Mouse (Mus musculus) erythroblast, embryonic 14.5 days (primary cell): ENCODE data around the gene H1foo. TPM values are rescaled to one million over a fixed set of nuclear protein-coding genes. Genes with fewer than 3 reads are reported as not detected.

Experiments
- H3K27me3 ChIP-seq: 2 replicates; pipeline ENCODE4 v1.6.1; 2012; ENCODE audit warnings: inconsistent platforms; ENCODE audit not compliant: control insufficient read depth
- H3K36me3 ChIP-seq: 2 replicates; pipeline ENCODE4 v1.6.1; 2012; ENCODE audit warnings: mild to moderate bottlenecking, inconsistent platforms; ENCODE audit not compliant: control insufficient read depth
- H3K4me1 ChIP-seq: 2 replicates; pipeline ENCODE4 v1.6.1; 2012; ENCODE audit warnings: inconsistent platforms; ENCODE audit not compliant: control insufficient read depth
- H3K4me3 ChIP-seq: replicated peaks from 2 replicates; pipeline ENCODE3; 2012; ENCODE audit warnings: moderate library complexity, mild to moderate bottlenecking, inconsistent platforms
- H3K9me3 ChIP-seq: 2 replicates; pipeline ENCODE4 v1.6.1; 2012; ENCODE audit warnings: low read length, inconsistent platforms, mixed read lengths; ENCODE audit not compliant: control insufficient read depth
- GATA1 ChIP-seq: IDR thresholded peaks from 2 replicates; pipeline ENCODE4 v1.6.1; 2012; ENCODE audit warnings: low read length, inconsistent platforms, mixed read lengths
- TAL1 ChIP-seq: IDR thresholded peaks from 3 replicates; pipeline ENCODE4 v1.6.1; 2012; ENCODE audit warnings: low read length, inconsistent platforms, mixed read lengths
- polyA plus RNA-seq: library from polyadenylated mRNA; stranded (reverse); fragments of >175 nt; gene quantifications from 2 replicates; pipeline ENCODE4 v1.2.3, GENCODE M21; 2012

Gene H1foo
- polyA plus RNA-seq, 1 experiment = not detected

- Histone ChIP-seq H3K4me1 (no peaks in the 10 kb centered on the region), H3K4me3 (no peak overlapping the region), H3K36me3 (no peaks in the 10 kb centered on the region), H3K9me3 (no peaks in the 10 kb centered on the region), H3K27me3 (peaks cover 17% of the 10 kb centered on the region)
- TF ChIP-seq GATA1 (no peak), TAL1 (no peak)
Measured at GRCm38 (mm10) chr6:115986472-115987095, 41.8 kb downstream of the H1foo start.

GRCm38 (mm10) chr6:115987096-115987747, 42.5 kb downstream of the H1foo start:
- Histone ChIP-seq H3K27me3 (peaks cover 24% of the 10 kb centered on the region), H3K36me3 (no peaks in the 10 kb centered on the region), H3K4me3 (no peak overlapping the region), H3K9me3 (no peaks in the 10 kb centered on the region), H3K4me1 (no peaks in the 10 kb centered on the region; the same call in 1 of the 2 replicates)
- no peak for TF ChIP-seq TAL1
- TF ChIP-seq GATA1 = no peak

GRCm38 (mm10) chr6:115989032-115989431, 44.3 kb downstream of the H1foo start:
- Histone ChIP-seq H3K4me3 (no peak overlapping the region), H3K36me3 (no peaks in the 10 kb centered on the region), H3K9me3 (peaks cover 5% of the 10 kb centered on the region; the same call in 1 of the 2 replicates), H3K4me1 (peaks cover 11% of the 10 kb centered on the region), H3K27me3 (peaks cover 42% of the 10 kb centered on the region)
- TF ChIP-seq TAL1 (no peak), GATA1 (no peak)

- Histone ChIP-seq H3K4me3 (no peak overlapping the region), H3K36me3 (no peaks in the 10 kb centered on the region), H3K9me3 (peaks cover 9% of the 10 kb centered on the region; the same call in 1 of the 2 replicates), H3K4me1 (peaks cover 17% of the 10 kb centered on the region), H3K27me3 (peaks cover 48% of the 10 kb centered on the region)
- TF ChIP-seq TAL1 (no peak), GATA1 (no peak)
Measured at GRCm38 (mm10) chr6:115989607-115990006, 44.9 kb downstream of the H1foo start.

- Histone ChIP-seq H3K4me1 (peaks cover 20% of the 10 kb centered on the region), H3K27me3 (peaks cover 52% of the 10 kb centered on the region), H3K36me3 (no peaks in the 10 kb centered on the region), H3K9me3 (peaks cover 11% of the 10 kb centered on the region; the same call in 1 of the 2 replicates), H3K4me3 (no peak overlapping the region)
- TF ChIP-seq TAL1 (no peak), GATA1 (no peak)
Measured at GRCm38 (mm10) chr6:115990056-115990455, 45.3 kb downstream of the H1foo start.

GRCm38 (mm10) chr6:115990479-115990878, 45.7 kb downstream of the H1foo start:
- Histone ChIP-seq H3K36me3 (no peaks in the 10 kb centered on the region), H3K9me3 (peaks cover 11% of the 10 kb centered on the region; the same call in 1 of the 2 replicates), H3K4me3 (no peak overlapping the region), H3K27me3 (peaks cover 55% of the 10 kb centered on the region), H3K4me1 (peaks cover 22% of the 10 kb centered on the region)
- no peak for TF ChIP-seq TAL1
- no peak for TF ChIP-seq GATA1

- Histone ChIP-seq H3K4me1 (peaks cover 28% of the 10 kb centered on the region), H3K36me3 (no peaks in the 10 kb centered on the region), H3K4me3 (peak overlapping the region; percentile 31), H3K9me3 (peaks cover 11% of the 10 kb centered on the region; the same call in 1 of the 2 replicates), H3K27me3 (peaks cover 63% of the 10 kb centered on the region)
- TF ChIP-seq GATA1 (no peak), TAL1 (no peak)
Measured at GRCm38 (mm10) chr6:115991108-115991880, 46.6 kb downstream of the H1foo start.

- TF ChIP-seq TAL1 (no peak), GATA1 (no peak)
- Histone ChIP-seq H3K36me3 (no peaks in the 10 kb centered on the region), H3K4me1 (peaks cover 28% of the 10 kb centered on the region), H3K9me3 (peaks cover 11% of the 10 kb centered on the region; the same call in 1 of the 2 replicates), H3K4me3 (peak overlapping the region; percentile 31), H3K27me3 (peaks cover 71% of the 10 kb centered on the region)
Measured at GRCm38 (mm10) chr6:115991881-115992620, 47.3 kb downstream of the H1foo start.
